Mouse (Mus musculus): ENCODE measurements around the gene Mtcl1.

DNA sequence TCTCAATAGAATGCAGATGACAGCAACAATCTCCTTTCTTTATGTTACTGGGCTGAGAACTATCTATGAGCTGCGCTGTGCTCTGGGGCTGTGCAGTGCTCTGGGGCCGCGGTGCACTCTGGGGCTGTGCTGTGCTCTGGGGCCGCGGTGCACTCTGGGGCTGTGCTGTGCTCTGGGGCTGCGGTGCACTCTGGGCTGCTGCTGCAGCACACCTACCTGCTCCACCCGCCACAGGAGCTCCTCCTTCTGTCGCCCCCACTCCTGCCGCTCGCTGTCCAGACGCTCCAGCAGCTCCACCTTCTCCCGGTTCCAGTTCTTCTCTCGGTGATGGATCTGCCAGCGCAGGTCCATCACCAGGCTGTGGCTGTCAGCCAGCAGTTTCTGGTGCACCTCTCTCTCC is 95.6 kb downstream of the Mtcl1 start:
- no peak for TF ChIP-seq CTCF (IDR thresholded peaks at IDR 0.05; ENCODE audit: low read depth)
- TF ChIP-seq EP300 (optimal IDR thresholded peaks at IDR 0.05) = no peak

All from stomach, postnatal 0 days (tissue).